Mouse (Mus musculus) c-Kit-positive CD71-positive TER-119-positive erythroid progenitor cells, embryonic 14.5 days (primary cell): Measurements from ENCODE around the gene Kcnj12.

Experiments
- DNase-seq: peaks from one replicate; pipeline ENCODE4 v3.0.0-alpha.2; 2013; ENCODE audit warnings: low spot score

The Kcnj12 gene

DNA sequence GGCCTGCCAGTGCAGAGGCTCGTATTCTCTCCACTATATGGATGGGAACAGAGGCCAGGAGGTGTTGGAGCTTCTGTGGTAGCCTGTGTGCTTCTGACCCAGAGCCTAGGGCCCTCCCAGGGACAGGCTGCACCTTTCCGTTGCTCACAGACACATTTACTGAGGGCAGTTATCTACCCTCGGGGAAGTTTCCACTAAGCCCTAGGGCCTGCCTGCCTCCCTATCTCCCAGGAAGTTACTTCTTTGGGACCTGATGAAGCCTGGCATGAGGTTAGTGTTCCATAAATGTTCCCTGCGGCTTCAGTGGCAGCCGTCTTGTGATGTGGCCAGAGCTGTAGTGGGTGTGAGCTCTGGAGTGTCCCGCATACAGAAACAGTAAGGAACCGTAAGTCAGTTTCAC lies 3.2 kb downstream of the Kcnj12 start:
- no peak for DNase-seq

DNA sequence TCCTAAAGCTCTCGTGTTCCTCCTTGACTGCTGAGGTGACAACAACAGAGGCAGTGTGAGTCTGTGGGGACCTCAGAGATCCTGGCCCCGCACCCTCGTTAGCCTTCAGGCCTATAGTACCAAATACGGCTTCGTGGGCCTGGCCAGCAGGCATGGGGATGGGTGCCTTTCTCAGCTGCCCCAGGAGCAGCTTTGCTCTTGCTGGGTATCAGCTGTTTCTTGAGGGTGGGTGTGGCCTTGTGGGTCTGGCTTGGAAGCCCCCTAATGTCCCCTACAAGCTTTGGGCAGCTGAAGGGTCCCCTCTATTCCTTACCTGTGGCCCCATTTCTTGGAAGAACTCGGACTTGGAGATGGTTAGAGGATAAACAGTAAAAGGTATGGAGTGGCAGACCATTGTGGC lies 4.0 kb downstream of the Kcnj12 start:
- no peak for DNase-seq

DNA sequence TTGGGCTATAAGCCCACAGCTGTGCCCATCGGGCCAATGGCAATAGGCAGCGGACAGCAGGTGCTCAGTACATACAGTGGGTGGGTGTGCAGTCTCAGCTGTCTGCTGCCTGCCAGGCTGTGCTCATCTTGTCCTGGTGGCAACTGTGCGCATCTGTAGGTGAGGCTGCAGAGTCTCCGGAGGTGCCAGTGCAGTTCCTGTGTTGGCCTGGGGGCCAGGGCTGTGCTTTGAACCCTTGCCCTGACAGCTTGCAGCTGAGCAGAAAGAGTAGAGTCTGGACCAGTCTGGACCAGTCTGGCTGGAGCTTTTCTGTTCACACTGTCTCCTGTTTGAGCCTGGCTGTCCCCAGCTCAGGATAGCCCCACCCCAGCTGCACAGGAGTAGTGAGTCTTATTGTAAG lies 4.8 kb downstream of the Kcnj12 start:
- no peak for DNase-seq

DNA sequence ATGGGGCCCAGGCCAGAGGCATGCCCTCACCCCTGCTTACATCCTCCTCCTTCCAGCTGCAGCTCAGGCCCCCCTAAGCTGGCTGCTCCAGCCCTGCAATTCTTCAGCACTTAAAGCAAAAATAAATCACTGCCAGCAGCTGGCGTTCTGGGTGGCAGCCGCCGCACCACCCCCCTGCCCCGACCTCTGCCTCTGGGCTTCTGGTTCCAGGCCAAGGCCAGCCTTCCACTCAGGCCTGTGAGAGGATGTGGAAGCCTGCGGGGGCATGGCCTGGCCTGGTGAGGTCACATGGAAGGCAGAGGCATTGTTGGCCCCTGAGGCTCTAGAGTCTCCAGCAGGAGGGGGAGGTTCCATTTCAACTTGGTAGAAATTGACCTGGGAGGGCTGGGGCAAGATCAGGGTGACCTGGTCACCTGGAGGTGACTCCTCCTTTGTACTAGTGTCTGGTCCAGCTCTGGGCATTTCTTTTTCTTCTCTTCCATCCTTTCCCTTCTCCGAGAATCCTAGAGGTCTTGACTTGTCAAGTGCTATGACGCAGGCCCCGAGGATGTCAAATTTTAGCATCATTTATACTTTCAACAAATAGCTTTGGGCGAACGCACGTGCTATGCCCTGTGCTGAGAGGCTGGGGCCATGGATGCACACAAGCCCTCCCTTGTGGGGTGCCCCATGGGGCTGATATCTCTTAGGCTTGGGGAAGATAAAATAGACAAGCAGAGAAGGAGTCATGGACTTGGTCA lies 6.0 kb downstream of the Kcnj12 start:
- no peak for DNase-seq

DNA sequence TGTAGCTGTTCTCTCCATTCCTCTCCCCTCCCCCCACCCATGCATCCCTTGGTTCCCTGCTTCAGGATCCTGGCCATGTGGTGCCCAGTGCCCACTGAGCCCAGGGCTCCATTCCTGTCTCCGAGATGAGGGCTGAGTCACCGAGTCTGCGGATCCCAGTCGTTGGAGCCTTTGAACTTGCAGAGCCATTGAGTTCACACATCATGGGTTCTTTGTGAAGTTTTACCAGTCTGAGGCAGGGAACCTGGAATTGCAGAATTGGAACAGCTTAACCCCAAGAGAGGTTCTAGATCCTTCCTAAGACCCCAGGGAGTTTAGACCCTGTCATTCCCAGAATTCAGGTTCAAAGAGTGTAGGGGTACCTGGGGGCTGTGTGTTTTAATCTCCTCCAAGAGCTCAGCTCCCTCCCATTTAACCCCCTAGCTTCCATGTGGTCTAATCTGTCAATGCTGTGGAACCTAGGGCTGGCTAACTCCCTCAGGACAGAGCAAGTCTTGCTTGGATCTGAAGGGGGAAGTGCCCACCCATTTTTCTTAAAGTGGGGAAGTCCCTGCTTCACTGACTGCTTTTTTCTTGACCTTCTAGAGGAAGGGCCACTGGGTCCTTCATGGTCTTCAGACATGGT lies 6.9 kb downstream of the Kcnj12 start:
- DNase-seq: no peak

DNA sequence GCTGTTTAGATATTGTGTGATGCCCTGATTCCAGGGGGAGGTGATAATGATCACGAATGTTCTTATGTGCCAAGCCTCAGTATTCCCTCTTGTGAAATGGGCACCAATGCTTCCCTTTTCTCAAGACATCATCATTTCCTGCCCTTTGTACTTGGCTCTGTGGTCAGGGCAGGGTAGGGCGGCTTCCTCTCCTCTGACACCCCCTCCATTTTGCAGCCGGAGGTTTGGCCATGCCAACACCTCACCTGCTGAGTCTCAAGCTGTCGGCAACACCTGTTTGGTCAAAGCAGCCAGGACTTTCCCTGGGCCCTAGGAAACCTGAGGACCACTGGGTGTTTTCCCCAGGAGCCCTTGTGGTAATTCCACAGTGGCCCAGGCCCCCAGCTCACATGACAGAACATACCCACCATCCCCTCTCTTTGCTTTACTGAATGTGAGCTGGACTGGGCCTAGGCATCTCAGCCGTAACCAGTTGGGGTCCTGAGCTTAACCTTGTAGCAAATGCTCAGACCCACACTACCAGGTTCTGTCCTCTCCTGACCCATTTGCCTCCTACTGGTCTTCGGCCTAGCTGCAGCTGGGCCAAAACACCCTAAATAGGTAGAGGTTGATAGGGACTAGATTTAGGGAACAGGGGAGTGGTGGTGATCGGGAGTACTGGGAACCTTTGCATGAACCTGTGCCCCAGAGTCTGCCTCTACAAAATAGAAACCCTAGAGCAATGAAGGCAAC lies 7.7 kb downstream of the Kcnj12 start:
- DNase-seq: no peak

DNA sequence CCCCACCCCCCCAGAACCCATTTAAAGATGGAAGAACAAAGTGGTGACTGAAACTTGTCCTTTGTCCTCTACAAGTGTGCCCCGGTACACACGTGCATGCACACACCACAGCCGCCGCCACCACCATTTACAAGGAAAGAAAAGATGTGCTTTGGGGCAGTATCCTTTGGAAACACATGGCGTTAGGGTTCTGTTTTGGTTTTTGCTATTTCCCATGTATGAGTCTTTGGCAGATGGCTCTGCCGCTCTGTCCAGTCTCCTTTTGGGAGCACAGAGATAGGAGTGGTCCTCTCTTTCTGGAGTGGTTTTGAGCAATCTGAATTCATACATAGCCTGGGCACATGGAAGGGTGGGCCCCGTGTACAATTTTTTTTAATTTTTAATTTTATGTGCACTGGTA lies 8.8 kb downstream of the Kcnj12 start:
- no peak for DNase-seq

DNA sequence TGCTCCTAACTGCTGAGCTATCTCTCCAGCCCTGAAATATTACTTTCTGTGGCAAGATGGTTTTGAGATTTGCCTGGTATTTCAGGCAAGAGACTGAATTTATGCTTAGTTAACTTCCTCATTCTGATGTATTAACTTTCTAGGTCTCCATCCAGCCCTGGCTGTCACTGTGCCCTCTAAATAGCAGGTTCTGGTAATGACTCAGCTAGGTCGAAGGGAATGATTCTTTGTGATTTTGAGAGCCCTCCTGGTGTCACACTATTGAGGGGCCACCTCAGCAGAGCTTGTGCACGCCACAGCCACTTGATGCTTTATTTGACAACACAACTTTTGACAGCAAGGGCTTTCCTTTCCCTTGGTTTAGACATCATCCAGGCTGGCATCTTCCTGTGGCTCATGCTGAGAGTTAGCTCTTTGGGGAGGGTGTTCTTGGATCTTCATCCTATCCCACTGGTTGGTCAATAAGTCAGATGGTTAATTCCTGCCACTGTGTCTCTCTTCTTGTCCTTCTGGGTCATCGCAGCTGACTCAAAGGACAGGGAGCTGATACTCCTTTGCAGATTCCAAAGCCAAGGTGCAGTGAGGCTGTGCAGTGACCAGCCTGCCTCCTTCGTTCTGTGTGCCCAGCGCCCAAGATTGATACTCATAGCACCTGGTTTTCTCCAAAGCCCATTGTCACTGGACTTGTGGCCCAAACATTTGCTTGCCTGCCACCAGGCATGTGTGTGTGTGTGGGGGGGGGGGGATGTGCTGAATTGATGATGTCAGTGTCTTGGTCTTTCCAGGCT lies 9.5 kb downstream of the Kcnj12 start:
- DNase-seq: no peak

DNA sequence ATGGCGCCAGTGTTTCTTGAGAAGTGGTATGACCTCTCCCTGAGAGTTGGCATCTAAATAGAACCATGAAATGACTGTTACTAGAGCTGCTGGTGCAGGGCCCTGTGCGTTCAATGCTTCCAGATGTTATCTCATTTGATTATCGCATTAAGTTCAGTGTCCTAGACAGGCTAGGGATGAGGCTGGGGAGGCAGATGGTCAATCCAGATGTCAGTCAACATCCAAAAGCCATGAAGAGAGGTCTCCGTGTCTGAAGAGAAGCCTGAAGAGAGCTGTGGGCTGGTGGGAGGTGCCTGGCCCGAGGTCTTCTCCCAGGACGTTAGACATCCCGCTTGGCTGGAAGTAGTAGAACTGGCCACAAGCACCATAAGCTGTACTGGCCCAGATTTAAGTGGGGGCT lies 10.1 kb downstream of the Kcnj12 start:
- DNase-seq: no peak

DNA sequence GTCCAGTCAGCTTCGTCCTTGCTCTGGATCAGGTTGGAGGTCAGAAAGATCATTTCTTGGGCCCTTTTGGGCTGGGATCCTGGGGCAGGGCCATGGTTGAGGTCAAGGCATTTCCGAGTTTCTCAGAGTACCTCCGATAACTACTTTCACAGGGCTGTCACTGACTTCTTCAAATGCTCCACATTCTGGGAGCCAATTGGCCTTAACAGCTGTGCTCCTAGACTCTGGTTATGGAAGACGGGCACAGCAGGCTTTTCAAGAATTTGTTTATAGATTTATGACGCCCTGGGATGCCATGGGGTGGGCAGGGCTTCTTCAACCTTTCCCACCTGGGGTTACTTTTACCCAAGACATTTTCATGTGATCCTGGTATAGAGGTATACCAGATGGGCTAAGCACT lies 10.8 kb downstream of the Kcnj12 start:
- DNase-seq: no peak

DNA sequence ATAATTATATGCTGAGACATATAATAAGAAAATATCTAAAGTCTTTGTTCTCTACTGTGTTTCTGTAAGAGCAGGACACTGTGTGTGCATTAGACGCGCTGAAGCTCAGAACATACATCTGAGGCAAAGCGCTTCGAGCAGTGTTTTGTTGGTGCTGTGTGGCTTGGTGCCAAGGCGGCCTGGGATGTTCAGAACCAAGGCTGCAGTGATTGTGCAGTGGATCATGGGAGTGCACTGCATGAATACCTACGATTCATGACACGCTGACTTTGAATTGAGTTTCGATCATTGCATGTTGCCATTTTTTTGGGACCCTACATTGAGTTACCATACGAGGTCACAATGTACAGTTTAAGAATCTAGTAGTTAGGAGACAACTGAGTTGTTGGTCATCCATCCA lies 14.3 kb downstream of the Kcnj12 start:
- DNase-seq: no peak

DNA sequence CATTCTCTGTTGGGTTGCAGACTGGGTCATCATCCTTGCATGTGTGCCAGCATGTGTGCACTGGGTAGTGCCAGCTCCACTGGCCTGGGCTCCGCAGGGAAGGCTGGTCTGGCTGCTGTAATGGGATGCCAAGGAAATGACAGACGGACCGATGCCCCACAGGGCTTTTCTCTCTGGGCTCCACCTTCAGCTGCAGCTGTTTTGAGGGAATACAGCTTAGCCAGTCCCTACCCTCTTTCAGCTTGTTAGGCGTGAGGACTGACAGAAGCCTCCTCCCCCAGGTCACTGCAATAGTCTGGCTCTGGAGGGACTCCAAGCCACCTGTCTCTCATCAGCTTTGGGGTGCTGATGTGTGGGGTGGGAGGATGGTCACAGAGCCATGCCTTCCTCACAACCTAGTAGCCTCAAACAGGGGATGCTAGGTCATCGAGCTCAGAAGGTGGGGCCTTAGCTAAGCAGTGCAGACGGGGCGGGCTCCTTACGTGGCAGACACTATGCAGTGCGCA lies 16.0 kb downstream of the Kcnj12 start:
- DNase-seq: no peak

DNA sequence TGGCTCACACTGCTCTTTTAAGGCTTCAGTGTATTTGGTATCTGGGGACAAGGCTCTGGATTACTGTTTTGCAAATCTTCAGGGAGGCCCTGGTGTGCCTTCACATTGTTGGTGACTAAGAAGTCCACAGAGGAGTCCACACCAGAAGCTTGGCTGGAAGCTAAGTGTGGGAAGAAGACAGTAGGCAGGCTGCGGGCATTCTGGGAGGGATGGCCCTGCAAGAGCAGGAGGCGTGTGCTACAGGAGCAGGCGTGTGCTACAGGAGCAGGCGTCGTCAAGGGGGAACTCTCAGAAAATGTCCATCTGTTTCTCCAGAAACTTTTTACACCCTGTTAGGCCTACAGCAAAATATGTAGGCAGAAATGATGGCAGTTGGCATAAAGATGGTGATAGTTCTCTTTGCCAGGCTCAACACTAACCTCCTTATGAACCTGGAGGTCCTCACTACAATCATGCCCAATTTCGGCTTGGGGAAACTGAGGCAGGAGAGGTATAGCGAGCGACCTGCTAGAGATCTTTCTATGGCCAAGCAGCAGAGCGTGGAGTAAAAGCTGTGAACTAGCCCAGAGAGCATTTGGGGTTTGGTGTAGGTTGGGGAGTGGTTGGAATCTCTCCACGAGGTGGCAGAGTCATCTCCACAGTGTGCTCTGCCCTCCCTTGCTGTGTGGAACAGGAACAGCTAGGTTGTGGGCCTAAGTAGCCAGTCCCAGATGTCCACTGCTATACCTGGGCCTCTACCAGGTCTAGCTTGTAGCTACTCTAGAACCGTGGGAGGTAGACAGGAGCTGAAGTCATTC lies 18.7 kb downstream of the Kcnj12 start:
- no peak for DNase-seq

DNA sequence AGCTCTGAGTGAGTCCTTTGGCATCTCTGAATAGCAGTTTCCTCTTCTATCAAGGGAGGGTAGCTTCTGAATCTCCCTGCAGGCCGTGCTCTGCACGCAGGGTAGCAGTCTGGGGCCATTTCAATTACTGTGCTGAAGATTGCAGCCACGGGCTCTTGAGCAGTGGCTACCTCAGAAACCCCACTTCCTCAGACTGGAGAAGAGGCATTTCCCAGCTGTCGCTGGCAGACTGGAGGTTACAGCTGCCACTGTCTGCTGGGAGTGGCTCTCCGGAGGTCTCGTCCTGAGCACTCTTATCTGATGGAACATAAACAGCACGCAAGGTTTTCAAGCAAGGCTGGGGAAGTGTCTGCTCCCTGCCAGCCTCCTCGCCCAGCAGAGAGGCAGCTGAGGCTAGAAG lies 20.2 kb downstream of the Kcnj12 start:
- DNase-seq: no peak

DNA sequence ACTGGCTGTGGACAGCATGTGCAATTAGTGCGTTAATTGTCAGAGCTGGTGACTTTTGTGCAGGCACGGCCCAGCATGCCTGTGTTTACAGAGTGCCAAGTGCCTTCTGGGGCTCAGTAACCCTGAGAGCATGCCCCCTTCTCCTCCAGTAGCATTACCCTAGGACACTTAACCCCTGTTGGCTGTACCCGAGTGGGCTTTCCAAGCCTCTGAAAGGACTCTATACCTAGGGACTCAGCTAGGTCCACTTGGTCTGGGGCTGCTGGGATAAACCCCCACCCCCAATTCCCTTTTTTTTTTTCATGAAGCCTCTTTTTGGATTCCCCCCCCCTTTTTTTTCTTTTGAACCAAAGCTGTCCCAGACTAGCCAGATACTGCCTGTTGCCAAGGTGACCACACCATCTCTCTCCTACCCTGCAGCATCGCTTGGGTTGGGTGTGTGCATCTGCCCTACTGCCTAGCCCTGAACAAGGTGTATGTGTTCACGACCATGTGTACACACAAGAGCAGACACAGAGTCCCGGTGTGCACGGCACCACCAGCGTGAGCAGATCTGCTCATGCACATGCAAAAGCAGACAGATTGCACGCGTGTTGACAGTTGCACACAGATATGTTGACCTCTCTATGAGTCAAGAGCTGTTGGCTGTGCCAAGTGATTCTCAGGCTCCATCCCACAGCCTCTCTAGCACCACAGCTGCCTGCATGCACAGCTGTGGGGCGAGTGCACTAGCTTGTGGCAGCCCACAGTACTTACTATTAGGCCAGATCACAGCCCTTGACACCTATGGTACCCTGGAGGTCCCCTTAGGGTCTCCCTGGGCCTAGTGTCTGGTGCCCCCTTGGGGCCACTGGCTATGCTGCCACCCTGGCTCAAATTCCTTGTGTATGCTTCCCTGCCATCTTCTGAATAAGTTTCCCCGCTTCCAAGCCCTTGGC lies 21.0 kb downstream of the Kcnj12 start:
- no peak for DNase-seq

DNA sequence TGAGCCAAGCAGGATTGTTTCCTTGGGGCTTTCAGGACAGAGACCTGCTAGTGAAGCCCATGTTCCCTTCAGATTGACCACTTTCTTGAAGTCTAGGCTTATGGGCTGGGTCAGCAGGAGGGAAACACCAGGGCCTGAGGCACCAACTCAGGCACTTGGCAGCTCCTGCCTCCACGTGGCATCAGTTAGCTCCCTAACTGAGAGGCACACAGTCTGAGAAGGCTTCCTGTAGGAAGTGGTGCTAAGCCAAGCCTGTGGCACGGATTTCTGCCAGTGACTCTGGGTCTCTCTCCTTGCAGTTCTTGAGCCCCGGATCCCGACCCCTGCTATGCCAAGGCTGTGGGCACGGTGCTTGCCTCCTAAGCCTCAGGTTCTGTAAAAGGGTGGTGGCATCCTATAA lies 22.4 kb downstream of the Kcnj12 start:
- no peak for DNase-seq

DNA sequence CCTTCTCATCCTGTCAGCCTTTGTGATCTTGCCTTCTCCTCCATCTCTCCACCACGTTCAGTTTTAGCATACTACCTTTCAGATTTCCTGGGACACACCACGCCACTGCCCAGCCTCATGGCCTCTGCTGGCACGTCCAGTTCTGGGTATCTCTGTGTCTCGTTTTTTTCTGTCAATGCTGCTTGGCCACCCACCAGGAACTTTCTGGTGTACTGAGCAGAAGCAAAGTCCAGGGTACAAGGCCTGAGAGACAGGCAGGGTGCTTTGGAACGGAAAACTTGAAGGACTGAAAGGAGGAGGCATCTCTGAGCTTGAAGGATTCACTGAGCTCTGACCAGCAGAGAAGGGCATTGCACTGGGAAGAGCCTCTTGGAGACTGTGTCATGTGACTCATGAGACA lies 25.1 kb downstream of the Kcnj12 start:
- no peak for DNase-seq

DNA sequence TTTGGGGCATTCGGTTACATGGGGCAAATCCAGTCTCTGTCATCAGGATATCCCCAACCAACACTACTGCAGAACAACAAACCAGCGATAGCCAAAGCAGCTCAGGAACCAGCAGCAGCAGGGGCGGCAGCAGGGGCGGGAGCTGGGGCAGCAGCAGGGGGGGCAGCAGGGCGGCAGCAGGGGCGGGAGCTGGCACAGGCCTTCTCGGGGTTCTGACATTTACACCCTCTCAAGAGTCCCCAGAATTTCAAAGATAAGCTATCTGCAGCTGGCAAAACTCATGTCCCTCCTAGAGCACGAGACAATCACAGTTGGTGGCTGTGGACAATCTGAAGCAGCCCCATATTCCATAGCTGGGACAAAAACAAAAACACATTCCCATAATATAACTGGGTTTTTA lies 28.8 kb downstream of the Kcnj12 start:
- DNase-seq: no peak

DNA sequence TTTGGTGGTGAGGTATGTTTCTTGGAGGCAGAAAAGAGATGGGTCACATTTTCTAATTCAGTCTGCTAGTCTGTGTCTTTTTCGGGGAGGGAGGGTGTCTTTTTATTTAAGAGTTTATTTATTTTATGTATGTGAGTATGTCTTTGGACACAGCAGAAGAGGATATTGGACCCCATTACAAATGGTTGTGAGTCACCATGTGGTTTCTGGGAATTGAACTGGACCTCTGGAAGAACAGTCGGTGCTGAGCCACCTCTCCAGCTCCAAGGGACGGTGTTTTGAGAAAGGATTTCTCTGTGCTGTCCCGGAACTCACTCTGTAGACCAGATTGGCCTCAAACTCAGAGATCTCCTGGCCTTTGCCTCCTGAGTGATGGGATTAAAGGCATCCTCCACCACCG lies 34.5 kb downstream of the Kcnj12 start:
- no peak for DNase-seq

DNA sequence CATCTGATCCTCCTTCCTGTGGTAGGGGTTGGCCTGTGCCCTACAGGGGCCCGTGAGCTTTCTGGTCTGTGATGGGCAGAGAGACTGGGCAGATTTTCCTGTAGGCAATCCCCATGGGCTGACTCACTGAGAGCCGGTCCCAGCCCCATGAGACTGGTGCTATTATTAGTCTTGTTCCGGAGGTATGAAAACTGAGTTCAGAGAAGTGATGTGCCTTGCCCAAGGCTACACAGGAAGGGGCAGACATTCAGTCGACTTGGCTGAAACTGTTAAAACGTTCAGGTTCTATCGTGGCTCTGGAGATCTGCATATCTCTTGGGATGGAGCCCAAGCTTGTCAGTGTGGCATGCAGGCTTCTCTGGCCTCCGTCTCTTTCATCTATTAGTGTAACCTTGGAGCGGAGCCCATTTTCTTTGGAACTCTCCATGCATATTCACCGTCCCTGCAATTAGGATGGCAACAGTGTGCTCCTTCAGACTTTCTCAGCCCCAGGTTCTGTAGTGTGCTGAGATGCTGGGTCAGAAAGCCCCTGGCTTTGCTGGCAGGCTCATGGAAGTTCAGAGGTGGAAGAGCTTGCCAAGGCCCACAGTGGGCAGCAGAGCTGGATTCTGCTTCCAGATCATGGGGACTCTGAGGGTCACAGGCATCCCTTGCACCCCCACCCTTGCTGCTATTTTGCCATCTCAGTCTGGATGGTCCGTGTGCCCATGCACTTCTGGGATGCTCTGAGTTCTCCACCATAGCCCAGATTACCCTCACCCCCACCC lies 37.5 kb downstream of the Kcnj12 start:
- DNase-seq: no peak
